Mouse (Mus musculus) T-cell, adult 2 months (primary cell): ENCODE results near the gene Fchsd2.

Experiments
- DNase-seq: peaks from one replicate; pipeline ENCODE4 v3.0.0; 2022; ENCODE audit warnings: low spot score

Gene Fchsd2

DNA sequence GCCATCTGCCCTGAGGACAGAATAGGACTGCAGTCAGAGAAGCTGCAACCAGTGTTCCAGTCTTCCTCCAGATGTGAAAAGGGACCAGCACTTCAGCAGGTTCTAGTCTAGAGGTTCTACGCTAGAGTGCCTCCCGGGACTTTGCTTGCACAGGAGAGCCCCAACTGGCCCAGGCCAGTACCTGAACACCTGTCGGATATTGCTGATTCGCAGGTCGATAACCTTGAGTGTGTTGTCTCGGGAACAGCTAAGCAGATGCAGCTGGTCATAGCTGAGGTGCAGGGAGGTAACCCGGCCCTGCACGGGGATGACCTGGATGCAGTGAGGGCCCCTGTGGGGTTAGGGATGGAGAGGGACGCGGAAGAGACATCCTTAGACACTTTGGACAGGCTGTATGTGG is 197.7 kb downstream of the Fchsd2 start:
- no peak for DNase-seq

DNA sequence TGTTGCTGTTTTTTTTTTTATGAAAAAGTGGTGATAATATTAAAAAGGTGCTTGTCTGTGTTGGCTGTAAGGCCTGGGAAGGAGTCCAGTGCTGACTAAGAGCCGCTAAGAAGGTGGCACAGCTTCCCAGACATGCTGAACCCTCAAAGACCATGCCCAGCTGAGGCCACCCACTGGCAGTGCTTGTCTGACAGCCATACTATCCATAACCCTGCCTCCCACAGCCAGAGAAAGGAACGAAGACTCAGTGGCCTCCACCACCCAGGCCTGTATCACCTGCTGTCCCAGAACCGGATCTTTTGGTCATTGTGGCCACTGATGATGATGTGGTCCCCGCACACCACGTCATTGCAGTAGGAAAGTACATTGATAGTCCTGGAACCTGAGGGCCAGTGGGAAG is 198.5 kb downstream of the Fchsd2 start:
- no peak for DNase-seq

DNA sequence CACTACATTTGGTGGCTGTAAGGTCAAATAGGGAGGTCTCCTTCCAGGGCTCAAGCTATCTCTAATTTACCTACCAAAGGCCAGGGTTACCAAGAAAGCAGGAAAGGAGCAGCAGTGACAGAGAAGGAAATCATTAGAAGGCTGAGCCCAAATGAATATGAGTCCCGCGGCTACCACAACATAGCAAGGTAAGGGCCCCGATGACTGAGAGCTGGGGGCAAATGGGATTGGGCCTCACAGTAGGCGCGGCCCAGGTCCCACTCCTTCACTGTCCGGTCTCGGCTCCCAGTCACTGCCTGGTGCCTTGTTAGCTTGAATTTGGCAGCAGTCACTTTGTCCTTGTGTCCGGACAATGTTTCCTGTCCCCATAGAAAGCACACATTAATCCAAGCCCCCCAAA is 199.0 kb downstream of the Fchsd2 start:
- no peak for DNase-seq

DNA sequence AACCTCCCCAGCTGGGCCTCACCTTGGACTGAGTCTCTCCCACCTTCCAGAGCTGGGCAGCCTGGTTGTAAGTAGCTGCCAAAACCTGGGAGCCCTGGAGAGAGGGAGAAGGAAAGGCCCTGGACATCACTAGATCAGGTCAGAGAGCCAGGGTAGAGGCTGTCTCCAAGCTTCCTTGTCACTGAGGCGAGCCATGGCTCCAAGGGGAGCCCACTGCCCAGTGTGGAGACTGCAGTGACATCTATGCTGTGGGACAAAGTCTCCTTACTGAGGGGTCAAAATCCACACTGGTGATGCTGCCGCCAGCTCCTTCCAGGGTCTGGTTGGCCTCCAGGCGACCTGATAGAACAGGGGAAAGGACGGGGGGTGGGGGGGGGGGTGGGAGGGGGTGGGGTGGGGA is 199.4 kb downstream of the Fchsd2 start:
- no peak for DNase-seq

DNA sequence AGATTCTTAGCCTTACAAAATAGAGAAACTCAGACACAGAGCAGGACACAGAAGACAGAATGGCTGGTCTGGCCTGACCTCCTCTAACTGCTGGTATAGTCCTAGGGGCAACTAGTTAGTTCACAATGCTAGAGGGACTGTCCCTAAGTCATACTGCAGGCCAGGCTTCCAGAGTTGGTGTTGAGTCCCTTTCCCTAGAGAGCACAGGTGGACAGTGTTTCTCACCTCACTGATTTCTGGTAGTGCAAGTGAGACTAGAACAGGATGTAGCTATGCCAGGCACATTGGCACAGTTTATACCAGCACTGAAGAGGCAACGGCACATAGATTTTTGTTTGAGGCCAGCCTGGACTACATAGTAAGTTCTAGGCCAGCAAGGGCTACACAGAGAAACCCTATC is 200.0 kb downstream of the Fchsd2 start:
- DNase-seq: no peak

DNA sequence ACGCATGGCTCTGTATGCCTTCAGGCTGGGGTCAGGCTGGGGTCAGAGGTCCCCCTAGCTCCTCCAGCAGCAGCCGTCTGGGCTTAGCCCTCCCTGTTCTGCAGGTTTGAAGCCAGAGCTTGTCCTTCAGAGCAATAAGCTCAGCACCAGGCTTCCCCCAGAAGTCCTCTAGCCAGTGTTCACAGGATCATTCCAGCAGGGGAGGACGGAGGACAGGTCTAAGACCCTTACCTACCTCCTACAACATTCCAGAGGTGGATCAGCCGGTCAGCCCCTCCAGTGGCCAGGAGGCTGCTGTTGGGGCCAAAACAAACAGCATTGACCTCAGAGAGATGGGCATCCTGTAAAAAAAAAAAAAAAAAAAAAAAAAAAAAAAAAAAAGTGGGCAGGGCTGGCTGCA is 200.5 kb downstream of the Fchsd2 start:
- DNase-seq: no peak

DNA sequence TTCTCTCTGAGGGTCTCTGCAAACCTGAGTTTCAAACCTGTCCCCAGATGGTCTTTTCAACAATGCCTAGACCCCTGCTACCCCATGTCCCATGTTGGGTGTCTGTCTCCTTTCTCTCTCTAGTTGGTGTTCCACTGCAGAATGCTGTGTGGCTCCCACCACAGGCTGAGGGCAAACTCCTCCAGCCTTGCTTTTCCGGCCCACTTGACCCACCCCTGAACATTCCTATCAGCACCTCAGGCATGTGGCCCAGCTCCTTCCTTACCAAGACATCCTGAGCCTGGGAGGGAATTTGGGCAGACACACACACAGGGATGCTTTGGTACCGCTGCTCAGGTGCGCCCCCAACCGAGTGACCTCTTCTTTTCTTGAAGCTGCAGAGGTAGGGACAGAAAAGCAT is 200.9 kb downstream of the Fchsd2 start:
- DNase-seq: no peak

DNA sequence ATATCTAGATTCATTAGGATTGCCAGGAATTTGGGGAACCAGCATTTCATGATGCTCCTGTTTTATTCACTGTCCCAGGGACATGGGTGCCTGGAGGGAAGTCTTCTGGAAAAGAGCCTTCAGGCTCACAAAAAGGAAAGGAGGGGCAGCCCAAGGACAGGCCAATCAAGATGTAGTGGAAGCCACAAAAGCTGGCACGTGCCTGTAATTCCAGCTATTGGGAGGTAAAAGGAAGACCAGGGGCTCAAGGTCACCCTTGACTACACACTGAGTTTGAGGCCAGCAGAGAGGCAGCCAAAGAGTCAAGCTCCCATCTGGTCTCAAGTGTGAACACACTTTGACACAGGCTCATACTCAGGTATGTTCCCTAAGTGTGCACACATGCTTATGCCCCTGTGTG is 202.8 kb downstream of the Fchsd2 start:
- DNase-seq: no peak

DNA sequence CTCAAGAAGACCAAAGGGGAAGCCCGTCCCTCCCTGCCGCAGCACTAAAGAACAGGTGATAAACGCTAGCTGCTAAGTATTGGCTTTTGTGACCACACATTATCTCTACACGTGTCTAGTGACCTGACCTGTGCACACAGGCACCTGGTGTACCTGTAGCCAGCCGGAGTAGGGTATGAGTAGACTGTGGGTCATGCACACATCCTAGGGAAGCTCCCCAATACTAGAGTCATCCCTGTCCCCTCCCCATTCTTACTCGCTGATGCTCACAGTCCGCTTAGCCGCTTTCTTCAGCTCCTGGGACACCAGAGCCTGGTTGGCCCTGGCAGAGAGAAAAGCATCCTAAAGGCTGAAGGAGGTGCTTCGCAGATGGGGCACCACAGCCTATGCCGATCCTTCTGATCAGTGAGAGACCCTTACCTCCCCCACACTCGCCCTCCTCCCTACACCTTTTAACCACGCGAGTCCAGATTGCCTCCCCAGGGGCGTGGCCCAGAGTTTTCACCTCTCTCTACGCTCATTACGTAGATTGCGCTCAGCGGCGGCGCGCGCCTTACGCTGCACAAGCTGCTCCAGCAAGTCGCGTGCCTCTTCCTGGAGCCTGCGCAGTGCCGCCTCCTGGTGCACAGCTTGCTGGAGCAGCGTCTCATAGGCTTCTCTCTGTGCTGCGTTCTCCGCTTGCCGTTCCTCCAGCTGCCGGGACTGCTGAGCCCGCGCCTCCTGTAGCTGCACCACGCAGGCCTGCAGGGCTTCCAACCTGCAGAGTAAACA is 203.8 kb downstream of the Fchsd2 start:
- peak; percentile 52 for DNase-seq

DNA sequence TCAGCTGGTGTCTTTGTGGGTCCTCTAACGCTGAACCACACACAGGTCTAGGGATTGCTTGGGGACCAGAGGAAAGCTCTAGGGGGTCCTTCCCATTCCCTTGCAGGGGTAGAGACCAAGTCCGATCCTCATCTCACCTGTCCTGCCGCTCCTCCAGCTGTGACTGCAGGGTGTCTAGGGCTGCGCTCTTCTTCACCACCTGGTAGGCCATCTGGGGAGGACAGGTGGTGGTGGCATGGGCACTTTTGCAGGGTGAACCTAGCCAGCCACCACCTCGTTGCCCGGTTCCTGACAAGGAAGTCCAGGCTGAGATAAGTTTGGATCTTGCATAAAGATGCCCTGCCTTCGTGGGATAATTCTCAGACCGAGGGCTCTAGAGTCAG is 204.4 kb downstream of the Fchsd2 start:
- DNase-seq: no peak

DNA sequence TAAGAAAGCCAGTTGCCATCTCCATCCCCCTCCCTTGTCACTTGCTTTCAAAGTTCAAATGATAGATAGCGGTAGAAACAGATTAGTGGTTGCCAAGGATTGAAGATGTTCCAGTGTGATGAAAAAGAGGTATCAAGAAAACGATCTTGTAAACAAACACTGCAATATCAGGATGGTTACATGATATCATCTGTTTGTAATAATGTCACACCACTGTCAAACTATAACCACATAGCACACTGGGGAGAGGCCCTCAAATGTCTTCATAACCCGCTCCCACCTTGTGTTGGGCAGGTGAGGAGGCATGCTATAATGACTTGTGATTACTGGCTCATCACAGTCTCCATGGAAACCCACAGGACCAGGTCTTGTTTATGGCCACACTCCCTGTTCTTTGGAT is 205.7 kb downstream of the Fchsd2 start:
- DNase-seq: no peak

DNA sequence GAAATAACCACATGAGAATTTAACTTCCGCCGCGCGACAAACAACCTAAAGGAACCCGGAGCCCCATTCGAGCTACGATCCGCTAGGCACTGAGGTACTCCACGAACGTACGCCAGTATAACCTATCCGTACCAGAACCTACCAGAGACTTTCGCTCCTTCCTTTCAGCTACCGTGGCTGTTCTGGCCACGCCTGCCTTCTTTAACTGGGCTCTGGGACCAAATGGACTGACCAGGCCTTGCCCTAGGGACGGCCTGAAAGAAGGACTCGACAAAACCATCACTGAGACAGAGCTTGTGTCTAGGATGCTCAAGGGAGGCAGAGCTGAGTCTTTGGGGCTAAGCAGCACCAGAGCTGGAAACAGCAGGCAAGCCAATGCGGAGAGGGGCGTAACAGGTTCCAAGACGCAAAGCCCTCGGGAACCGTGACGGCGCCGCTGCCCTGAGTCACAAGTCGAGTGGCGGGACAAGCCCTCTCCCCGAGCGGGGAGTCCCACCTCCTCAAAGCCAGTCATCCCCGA is 208.8 kb downstream of the Fchsd2 start:
- DNase-seq: peak; percentile 78

DNA sequence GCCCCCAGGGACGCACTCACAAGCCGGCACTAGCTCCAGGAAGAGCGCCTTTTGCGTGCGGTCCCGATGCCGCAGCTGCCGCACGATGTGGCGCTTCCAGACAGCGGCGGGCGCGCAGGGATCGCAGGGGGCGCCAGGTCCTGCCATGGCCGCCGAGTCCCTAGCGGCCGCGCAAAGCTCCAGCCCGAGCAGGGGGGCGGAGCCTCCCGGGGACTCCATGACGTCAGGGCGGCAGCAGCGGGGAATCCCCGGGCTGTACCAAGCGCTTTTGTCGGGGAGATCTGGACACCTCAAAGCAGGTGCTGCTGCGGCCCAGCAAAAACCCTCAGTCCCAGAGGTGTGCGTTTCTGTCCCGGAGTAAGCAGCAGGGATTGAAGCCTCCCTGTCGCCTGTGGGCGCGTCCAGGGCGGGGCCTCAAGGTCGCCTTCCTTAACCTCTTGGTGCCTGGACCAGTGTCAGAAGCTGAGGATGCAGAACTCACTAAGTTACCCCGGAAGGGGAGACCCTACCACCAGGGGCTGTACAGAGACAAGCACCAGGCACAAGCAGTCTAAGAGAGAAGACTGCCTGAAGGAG is 209.3 kb downstream of the Fchsd2 start, which contains the start of gene Atg16l2:
Atg16l2 (minus strand) TSS at position 371 of the 576 bp plus-strand sequence.
- DNase-seq: peak; percentile 99

DNA sequence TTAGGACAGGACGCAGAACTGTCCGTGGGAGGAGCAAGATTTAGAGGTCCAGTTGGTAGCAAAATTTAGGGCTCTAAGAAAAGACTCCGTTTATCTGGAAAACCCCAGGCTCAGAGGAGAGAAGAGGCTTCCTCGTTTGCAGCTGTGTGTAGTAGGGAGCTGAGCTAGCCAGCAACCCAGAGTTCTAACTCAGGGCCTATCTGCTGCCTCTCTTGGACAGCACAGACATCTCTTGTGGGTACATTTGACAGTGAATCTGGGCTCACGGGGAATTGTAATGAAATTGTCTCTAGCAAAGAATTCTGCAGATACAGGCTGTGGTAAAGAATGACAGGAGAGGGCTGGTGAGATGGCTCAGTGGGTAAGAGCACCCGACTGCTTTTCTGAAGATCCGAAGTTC is 210.0 kb downstream of the Fchsd2 start:
- DNase-seq: no peak

DNA sequence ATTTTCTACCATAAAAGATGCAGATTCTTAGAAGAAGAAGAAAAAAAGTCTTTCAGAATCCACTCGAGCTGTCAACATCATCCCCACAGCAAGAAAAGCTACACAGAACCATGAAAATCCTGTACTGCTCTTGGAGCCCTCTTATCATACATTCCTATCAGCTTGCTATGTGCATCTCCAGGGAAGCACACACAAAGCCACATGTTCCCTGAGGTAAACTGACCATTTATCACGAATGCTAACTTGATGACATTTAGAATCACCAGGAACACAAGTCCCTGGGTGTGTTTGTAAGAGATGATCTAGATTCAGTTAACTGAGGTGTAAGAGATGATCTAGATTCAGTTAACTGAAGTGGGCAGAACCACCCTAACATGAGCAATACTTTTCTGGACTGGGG is 214.2 kb downstream of the Fchsd2 start:
- DNase-seq: no peak

DNA sequence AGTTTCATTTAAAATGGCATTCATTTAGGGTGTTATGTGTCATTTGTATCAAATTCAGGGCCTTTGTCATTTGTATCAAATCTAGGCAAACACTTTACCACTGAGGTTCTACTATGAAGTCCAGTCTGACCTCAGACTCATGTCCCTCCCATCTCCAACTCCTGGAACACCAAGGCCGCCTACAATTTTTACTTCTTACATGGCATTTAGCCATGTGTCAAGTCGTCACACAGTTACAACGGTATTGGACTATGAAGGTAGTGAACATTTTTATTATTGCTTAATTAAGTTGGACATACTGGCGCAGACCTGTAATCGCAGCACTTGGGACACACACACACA is 217.3 kb downstream of the Fchsd2 start:
- no peak for DNase-seq

DNA sequence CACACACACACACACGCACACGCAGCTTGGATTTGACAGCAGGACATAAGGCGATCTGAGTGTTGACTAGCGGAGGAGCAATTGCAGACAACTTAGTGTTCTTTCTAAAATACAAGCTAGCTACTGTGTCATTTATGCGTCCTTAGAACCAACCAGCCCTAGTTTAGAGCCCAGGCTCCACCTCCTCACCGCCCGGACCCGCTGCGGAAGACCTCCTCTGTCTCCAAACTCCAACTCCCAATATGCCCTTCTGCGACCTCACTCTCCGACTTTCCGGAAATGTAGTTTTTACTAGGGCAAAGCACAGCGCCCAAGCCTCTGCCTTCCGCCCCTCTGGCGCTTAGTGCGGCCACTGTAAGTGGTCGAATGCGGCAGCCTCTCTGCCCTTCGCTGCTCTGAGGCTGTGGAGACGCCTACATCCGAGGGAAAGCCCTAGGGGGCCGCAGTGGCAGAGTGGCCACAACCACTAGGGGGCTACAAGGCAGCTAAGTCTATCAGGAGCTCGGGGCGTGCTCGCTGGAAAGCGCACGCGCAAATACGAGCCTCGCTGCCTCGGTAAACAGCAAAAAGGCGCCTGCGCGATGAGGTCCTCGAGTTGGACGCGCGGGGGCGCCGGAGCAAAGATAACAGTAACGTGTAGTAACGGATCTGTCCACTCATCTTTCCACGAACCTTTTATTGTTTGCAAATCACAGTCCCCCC is 217.8 kb downstream of the Fchsd2 start:
- DNase-seq: peak; percentile 98

DNA sequence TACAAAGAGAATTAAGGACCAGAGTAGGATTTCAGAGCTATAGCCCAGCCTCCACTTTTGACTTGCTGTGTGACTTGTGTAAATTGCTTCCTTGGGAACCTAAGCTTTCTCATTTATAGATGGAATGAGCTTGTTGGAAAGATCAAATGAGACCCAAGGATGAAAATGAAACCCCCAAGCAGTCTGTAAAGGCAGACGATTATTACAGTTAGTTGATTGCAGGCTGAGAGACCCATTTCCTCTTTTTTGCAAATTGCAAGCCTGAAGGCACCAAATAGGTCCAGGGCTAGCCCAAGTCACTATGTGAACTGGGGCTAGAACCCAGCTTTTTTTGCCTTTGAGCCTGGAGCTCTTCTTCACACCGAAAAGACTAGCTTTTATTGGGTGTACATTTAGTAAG is 218.4 kb downstream of the Fchsd2 start:
- no peak for DNase-seq

DNA sequence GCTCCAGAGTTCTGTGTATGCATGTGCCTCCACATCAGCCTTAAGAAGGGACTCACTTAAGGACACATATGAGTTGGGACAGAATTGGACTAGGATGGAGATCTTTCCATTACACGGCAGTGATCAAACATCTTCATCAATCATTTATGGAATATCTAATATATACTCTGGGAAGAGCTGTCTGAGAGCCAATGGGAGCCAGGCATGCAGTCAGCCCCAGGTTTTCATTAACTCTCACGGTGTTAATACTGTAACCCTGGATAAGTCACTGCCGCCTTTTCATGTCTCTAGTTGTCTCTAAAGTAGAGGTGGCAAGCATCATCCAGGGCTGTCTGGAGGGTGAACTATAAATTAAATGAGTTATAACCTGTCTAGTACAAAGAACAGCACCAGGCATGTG is 220.4 kb downstream of the Fchsd2 start:
- no peak for DNase-seq

DNA sequence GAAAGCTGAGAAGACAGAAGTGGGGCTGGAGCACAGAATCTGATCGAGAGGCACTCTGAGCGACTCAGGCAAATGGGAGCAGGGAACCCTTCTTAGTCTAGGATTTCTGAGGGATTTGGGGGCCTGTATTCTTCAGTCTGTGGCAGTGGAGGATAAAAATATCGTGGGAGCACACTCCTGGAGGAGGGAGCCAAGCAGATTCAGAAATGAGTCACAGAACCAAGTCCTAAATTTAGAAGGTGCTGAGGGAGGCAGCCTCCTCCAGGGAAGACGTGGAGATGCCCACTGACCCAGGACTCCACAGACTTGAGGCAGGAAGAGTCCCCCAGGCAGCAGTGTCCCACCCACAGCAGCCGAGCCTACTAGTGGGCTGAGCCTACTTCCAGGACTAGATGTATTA is 221.7 kb downstream of the Fchsd2 start:
- no peak for DNase-seq

DNA sequence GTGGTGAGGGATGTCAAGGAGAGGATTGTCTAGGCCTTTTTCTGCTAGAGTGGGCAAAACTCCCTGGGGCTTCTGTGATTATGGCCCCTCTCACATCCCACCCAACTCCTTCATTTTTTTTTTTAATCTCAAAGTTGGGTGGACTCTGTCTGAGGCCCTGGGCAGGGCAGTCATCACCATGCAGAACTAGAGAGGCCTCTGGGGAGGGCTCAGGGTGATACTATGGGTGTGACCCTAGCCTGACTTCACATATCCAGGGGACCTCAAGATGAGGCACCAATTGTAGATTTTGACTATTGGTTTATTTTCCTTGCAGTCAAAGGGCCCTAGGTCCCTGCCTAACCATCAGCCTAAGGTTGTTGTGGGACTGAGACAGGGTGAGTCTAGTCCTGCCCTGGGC is 223.0 kb downstream of the Fchsd2 start:
- no peak for DNase-seq

DNA sequence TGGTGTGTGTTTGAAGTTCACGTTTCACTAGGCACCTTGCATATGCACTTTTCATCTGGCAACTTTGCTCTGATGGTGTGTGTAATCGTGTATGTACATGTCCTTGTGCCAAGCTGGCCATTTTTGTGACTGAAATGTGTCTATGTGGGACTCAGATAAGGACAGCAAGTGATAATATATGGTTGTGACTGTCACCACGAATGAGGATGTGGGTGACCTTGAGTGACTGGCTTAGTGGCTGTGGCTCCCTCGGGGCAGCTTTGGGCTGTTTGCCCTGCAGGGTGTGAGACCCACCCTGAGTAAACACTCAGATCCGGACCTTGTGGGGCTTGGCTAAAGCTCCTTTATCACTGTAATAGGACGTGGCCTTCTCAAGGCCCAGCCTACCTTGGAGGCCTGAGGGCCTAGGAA is 223.9 kb downstream of the Fchsd2 start:
- no peak for DNase-seq

DNA sequence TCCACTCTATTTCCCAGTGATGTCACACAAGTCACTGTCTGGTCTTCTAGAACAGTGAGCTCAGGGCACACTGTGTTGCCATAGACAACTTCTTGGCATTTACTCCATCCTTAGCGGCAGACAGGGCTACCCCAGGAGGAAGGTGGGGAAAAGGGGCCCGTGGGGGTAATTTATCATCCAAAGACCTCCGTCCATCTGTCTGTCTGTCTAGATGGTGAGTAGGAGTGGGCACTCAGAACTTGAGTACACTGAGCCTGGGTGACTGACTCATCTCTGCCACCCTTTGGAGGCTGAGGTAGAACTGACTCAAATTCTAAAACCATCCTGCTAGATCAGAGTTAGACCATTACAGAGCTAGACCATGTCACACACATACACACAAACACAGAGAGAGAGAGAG is 224.4 kb downstream of the Fchsd2 start, which contains the start of gene Stard10:
Stard10 (plus strand) TSS at position 73 of the 400 bp plus-strand sequence.
- DNase-seq: no peak
